8 mouse cellular contexts compared by ENCODE assay signal in the genomic region with DNA sequence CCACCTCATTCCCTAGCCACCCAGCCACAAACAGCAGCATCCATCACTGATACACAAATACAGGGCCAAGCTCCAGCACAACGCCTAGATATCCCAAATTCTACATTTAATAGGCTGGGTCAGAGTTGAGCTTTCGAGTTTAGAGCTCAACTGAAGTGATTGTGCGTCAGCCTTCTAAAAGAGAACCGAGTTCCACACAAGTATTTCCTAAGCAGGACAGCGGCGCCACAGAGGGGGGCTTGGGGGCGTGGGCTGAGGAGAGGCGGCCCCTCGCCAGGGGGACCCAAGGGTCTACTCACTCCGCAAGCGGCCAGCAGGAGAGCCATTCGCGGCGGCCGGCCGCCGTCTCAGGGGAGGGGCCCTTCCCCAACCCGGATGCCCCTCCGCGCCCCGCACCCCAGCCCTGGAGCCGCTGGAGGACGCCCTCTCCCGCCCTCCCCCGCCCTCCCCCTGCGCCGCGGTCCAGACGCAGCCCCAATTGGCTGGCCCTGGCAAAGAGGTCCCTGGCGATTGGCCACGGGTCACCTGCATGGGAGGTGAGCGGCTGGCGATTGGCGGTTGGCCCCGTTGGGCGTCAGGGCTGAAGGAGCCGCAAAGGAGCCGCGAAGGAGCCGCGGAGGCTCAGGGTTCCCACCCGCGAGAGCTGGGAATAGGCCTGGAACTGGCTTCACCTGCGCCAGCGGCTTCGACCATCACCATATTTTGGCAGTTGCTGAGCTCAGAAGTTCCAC.
A peak's percentile ranks its signal among the peaks of the same experiment; 100 is the strongest.
DNase-seq lines count a peak whose midpoint lies in the region; ATAC-seq and TF ChIP-seq lines count a peak whose summit lies in the region.

No protein-coding gene starts in this region.

- peak; percentile 89 for ATAC-seq in Patski
- peak; percentile 98 for ATAC-seq in hindbrain, embryonic 13.5 days (ENCODE audit: low FRiP score)

- H3K4me1 ChIP-seq in hindbrain, embryonic 13.5 days (replicated peaks): peaks cover 21% of the 10 kb centered on the region

- no peaks in the 10 kb centered on the region for H3K36me3 ChIP-seq in hindbrain, embryonic 13.5 days

- no peaks in the 10 kb centered on the region for H3K27me3 ChIP-seq in Patski
- no peaks in the 10 kb centered on the region for H3K27me3 ChIP-seq in hindbrain, embryonic 13.5 days

- POLR2A ChIA-PET in Patski (lab: Charles Lee): interaction anchor here (0.6 kb wide), 1 partner anchor 10 kb away, joined by 3 read pairs; no protein-coding TSS in a partner anchor

- no peak for TF ChIP-seq CTCF in Patski (IDR thresholded peaks at IDR 0.05)

- peak overlapping the region; percentile 78 for H3K27ac ChIP-seq in hindbrain, embryonic 13.5 days

- peak overlapping the region; percentile 75 for H3K9ac ChIP-seq in hindbrain, embryonic 13.5 days

- peak; percentile 67 for DNase-seq in Patski (ENCODE audit: low read depth, low spot score)
- DNase-seq in cerebellum, postnatal 14 days: peak; percentile 97 to 99
- DNase-seq in frontal cortex, postnatal 14 days (ENCODE audit: low spot score in 2 of 2): peak; percentile 68 to 70
- DNase-seq in layer of hippocampus, postnatal 25 days (ENCODE audit: extremely low spot score in 1 of 2, low spot score in 1 of 2): peak; percentile 49 to 62
- peak; percentile 96 for DNase-seq in lung, postnatal 25 days (ENCODE audit: low spot score)
- DNase-seq in retina, embryonic 14.5 days (ENCODE audit: low spot score): peak; percentile 91
- DNase-seq in thymus, postnatal 4 days: peak; percentile 92

- H3K9me3 ChIP-seq in hindbrain, embryonic 13.5 days: no peaks in the 10 kb centered on the region

- CTCF ChIA-PET in Patski (lab: Charles Lee): interaction anchor here (1.0 to 1.8 kb wide), 4 partner anchors 9 to 34 kb away, joined by 3 to 4 read pairs (median 3); no protein-coding TSS in a partner anchor

- H3K4me2 ChIP-seq in hindbrain, embryonic 13.5 days: peak overlapping the region; percentile 74

- H3K4me3 ChIP-seq in hindbrain, embryonic 13.5 days: peak overlapping the region; percentile 50

- in situ Hi-C loops in Patski (cut with MboI; ENCODE audit: low pct_unique_long_range_greater_than_20kb): no loop called here

- WGBS in hindbrain, embryonic 13.5 days: under 1% methylated on average over 37 of the region's 46 CpGs

Comparison
In these comparisons a context has a peak if more than half of its experiments do, and no peak if none do; other contexts are left out.
1. Peak in every context shown above with its lines: DNase-seq, ATAC-seq, H3K4me3 ChIP-seq and H3K27ac ChIP-seq.